Comparison of ENCODE assay signal across 10 mouse cellular contexts in the genomic region with DNA sequence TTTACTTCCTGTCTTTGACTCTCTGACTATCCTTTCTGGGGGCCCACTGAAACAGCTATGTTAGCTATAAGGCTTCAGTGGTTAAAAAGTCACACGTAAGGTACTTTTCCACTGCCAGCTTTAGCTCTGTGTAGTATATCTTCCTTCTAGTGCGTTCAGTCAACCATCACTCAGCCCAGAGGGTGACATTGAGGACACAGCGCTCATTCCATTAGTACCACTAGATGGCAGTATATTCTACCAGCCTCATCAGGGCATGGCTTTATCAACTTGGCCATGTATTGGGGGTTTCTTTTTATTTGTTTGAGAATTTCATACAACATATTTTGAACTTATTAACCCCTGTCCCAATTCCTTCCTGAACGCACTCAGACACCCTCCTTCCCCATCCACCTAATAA.
A peak's percentile ranks its signal among the peaks of the same experiment; 100 is the strongest.
DNase-seq lines count a peak whose midpoint lies in the region; ATAC-seq and TF ChIP-seq lines count a peak whose summit lies in the region.
"Had no signal": no experiment of that assay in that cellular context is flagged by ENCODE, and none has a peak within 500 bp of the region (broad histone marks: within the 10 kb centered on the region; RNA-seq: fewer than 3 reads in every experiment).

No protein-coding gene starts in this region.

- 0 out of 2 replicates have a peak, but pooled peaks have one; percentile 37 for ATAC-seq in heart, embryonic 16.5 days (replicated peaks; ENCODE audit: extremely low read depth, insufficient read depth, low FRiP score)

- H3K27me3 ChIP-seq in heart, embryonic 16.5 days (ENCODE audit: control insufficient read depth, insufficient read depth, low read length): no peaks in the 10 kb centered on the region

- no peak overlapping the region for H3K27ac ChIP-seq in left cerebral cortex, adult 2 months
- H3K27ac ChIP-seq in ES-E14 (ENCODE audit: insufficient read depth, low read depth, low read length, poor library complexity, severe bottlenecking): no peak overlapping the region
- no peak overlapping the region for H3K27ac ChIP-seq in heart, embryonic 16.5 days (ENCODE audit: low read length)
- H3K27ac ChIP-seq: macrophage had no signal

- intact Hi-C loops in left cerebral cortex, adult 2 months (cut with DNase I): loop anchor here (5.0 to 10.0 kb wide), 4 partner anchors 116 to 544 kb away; a partner anchor contains a TSS

- peak in 1 of 2 experiments; percentile 32 for DNase-seq in left cerebral cortex, adult 2 months (ENCODE audit: extremely low spot score in 1 of 2, low spot score in 2 of 2)
- DNase-seq in left cerebral cortex, adult 11 months (ENCODE audit: low spot score): no peak
- DNase-seq in ES-E14 (ENCODE audit: low read depth, low spot score): peak; percentile 16
- DNase-seq in cerebellum, adult 8-10 months: peak; percentile 49
- DNase-seq in layer of hippocampus, adult 9-10 months (ENCODE audit: low spot score): peak; percentile 44
- DNase-seq in naive thymus-derived CD4-positive, alpha-beta T cell, adult 2 months (ENCODE audit: low read depth): peak; percentile 80
- no peak for DNase-seq in gastrocnemius, postnatal 10 days

- H3K36me3 ChIP-seq in ES-E14 (ENCODE audit: control insufficient read depth, insufficient read depth, low read length, poor library complexity, severe bottlenecking): no peaks in the 10 kb centered on the region
- no peaks in the 10 kb centered on the region for H3K36me3 ChIP-seq in heart, embryonic 16.5 days (ENCODE audit: control insufficient read depth, insufficient read depth)

- TF ChIP-seq CTCF in left cerebral cortex, adult 2 months (IDR thresholded peaks at IDR 0.05): peak; percentile 86

- no peak overlapping the region for H3K4me3 ChIP-seq in left cerebral cortex, adult 2 months
- no peak overlapping the region for H3K4me3 ChIP-seq in ES-E14 (ENCODE audit: insufficient read depth in 1 of 2, low read depth in 1 of 2, low read length in 2 of 2, poor library complexity in 1 of 2, severe bottlenecking in 1 of 2)
- H3K4me3 ChIP-seq in heart, embryonic 16.5 days (ENCODE audit: low read length): no peak overlapping the region
- H3K4me3 ChIP-seq: erythroblast, embryonic 14.5 days had no signal

- no peaks in the 10 kb centered on the region for H3K9me3 ChIP-seq in ES-E14 (ENCODE audit: control insufficient read depth, insufficient read depth, low read depth, low read length)
- H3K9me3 ChIP-seq in heart, embryonic 16.5 days (replicated peaks; ENCODE audit: control insufficient read depth, low read length): no peaks in the 10 kb centered on the region

- 18% methylated on average over 4 of the region's 4 CpGs for WGBS in heart, embryonic 16.5 days

- no peak overlapping the region for H3K4me2 ChIP-seq in heart, embryonic 16.5 days (ENCODE audit: low read depth, low read length)

- in situ Hi-C loops in ES-E14 (cut with MboI; ENCODE audit: low sequenced_read_pairs in 2 of 2, unreplicated experiment in 2 of 2): no loop called here

- H3K4me1 ChIP-seq in ES-E14 (ENCODE audit: control insufficient read depth in 2 of 2, insufficient read depth in 2 of 2, low read length in 2 of 2, poor library complexity in 1 of 2): no peaks in the 10 kb centered on the region; a peak in 1 of 4 replicates
- H3K4me1 ChIP-seq in heart, embryonic 16.5 days (ENCODE audit: control insufficient read depth, insufficient read depth, low read length): 0 out of 2 replicates have a peak, but pooled peaks cover 4% of the 10 kb centered on the region

- no peak overlapping the region for H3K9ac ChIP-seq in ES-E14 (ENCODE audit: insufficient read depth, low read depth, low read length, poor library complexity, severe bottlenecking)
- no peak overlapping the region for H3K9ac ChIP-seq in heart, embryonic 16.5 days (ENCODE audit: low read length)

TF ChIP-seq in ES-E14, 5 proteins besides CTCF, POLR2A, EP300 and RAD21:
- no peak for TF ChIP-seq MAFK (IDR thresholded peaks at IDR 0.05; ENCODE audit: insufficient read depth, low read depth, low read length)
- peak; percentile 54; the same call in 1 of the 2 replicates for TF ChIP-seq ZC3H11A (IDR thresholded peaks at IDR 0.05; ENCODE audit: borderline replicate concordance, low read depth, low read length)
TF ChIP-seq in ES-E14: peak in this region for 1.

Comparison
In these comparisons a context has a peak if more than half of its experiments do, and no peak if none do; other contexts are left out.
1. DNase-seq: peak in ES-E14 (single experiment), cerebellum, adult 8-10 months (single experiment), layer of hippocampus, adult 9-10 months (single experiment) and naive thymus-derived CD4-positive, alpha-beta T cell, adult 2 months (single experiment); none in left cerebral cortex, adult 11 months (single experiment) and gastrocnemius, postnatal 10 days (single experiment).